Mouse (Mus musculus) neural tube, embryonic 14.5 days (tissue): Measurements from ENCODE around the gene Ptpn3. TPM values are rescaled to one million over a fixed set of nuclear protein-coding genes. Genes with fewer than 3 reads are reported as not detected.

ENCODE experiments used
- ATAC-seq: fragments of 200-750 bp; cut with Nextera tagmentation; 2 replicates; pipeline ENCODE4 v1.8.0; 2017; ENCODE audit warnings: low read depth, mild to moderate bottlenecking, moderate TSS enrichment, moderate library complexity
- H3K27ac ChIP-seq: fragments of 300-500 bp; sonication (generic); 2 replicates; pipeline ENCODE4 v1.5.1; 2014; ENCODE audit warnings: low read depth, mild to moderate bottlenecking, control low read depth, low read length, moderate library complexity, mixed read lengths
- H3K27me3 ChIP-seq: fragments of 300-500 bp; sonication (generic); 2 replicates; pipeline ENCODE4 v1.6.1; 2014; ENCODE audit warnings: low read length; ENCODE audit not compliant: control insufficient read depth, insufficient read depth
- H3K36me3 ChIP-seq: fragments of 300-500 bp; sonication (generic); 2 replicates; pipeline ENCODE4 v1.6.1; 2014; ENCODE audit warnings: low read length, mixed read lengths; ENCODE audit not compliant: control insufficient read depth, insufficient read depth
- H3K4me1 ChIP-seq: fragments of 300-500 bp; sonication (generic); 2 replicates; pipeline ENCODE4 v1.6.1; 2014; ENCODE audit warnings: low read length; ENCODE audit not compliant: control insufficient read depth, insufficient read depth
- H3K4me2 ChIP-seq: fragments of 300-500 bp; sonication (generic); 2 replicates; pipeline ENCODE4 v1.6.1; 2014; ENCODE audit warnings: mild to moderate bottlenecking, low read depth, low read length, control low read depth
- H3K4me3 ChIP-seq: fragments of 300-500 bp; sonication (generic); 2 replicates; pipeline ENCODE4 v1.5.1; 2014; ENCODE audit warnings: low read depth, low read length, control low read depth, mixed read lengths
- H3K9ac ChIP-seq: fragments of 300-500 bp; sonication (generic); replicated peaks from 2 replicates; pipeline ENCODE4 v1.6.1; 2014; ENCODE audit warnings: low read depth, mild to moderate bottlenecking, control low read depth, low read length, mixed read lengths
- H3K9me3 ChIP-seq: fragments of 300-500 bp; sonication (generic); 2 replicates; pipeline ENCODE4 v1.6.1; 2016; ENCODE audit warnings: low read length; ENCODE audit not compliant: control insufficient read depth
- WGBS: fragments of 180-500 bp; shearing (Covaris S2); extraction: QIAGEN DNeasy Blood & Tissue Kit; methylation state at CpG from one replicate; pipeline ENCODE4 v1.1.7; 2014; 5-methylcytosine and 5-hydroxymethylcytosine counted together
- polyA plus RNA-seq: library from polyadenylated mRNA; unstranded; fragments of >200 nt; fragmentation: Nextera tagmentation; extraction: Ambion mirVana; gene quantifications from 2 replicates; pipeline ENCODE4 v1.2.1, GENCODE M21; 2014

Ptpn3 gene
- polyA plus RNA-seq, 1 experiment from 2014 or later: 7.6 TPM

DNA sequence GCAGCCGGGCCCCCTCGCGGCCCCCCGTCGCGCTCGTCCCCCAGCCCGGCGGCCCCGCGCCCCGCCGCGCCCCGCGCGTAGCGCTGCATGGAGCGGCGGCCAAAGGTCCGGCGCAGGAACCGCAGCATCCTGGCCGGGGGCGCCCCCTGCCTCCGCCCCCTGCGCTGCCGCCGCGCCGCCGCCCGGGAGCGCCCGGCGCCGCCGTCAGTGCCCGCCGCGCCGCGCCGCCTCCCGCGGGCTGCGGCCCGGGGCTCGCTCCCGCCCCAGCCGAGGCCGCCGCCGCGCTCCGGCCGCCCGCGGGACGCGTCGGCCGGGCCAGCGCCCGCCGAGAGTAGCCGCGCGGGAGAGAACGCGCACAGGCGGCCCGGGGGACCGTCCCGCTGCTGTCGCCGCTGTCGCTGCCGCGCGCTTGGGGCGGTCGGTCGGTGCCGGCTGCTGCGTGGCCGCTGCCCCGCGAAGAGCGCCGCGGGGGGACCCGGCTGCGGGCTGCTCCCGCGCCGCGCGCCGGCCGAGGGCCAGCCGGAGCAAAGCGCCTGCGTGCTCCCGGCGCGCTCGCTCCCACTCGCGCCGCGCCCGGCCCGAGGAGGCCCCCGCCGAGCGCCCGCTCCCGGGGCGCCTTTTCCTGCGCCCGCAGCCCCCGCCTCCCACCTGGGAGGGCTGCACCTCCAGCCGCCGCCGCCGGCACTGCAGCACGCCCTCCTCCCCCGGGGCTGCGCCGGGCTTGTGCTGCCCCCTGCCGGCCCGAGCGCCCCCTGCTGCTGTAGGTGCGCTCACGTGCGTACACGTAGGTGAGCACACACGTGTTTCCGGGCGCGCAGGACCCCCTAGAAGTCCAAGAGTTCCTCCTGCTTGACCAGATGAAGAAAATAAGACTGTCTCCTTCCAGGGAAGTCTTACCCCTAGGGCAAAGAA is 158.4 kb downstream of the Ptpn3 start, which contains the start of gene Epb41l4b:
TSS of gene Epb41l4b (minus strand) at position 412 of the 912 bp plus-strand sequence.
- Histone ChIP-seq H3K9ac (peak within 1 kb of the TSS; percentile 78), H3K36me3 (no peaks in the 10 kb centered on the region), H3K4me3 (peak within 1 kb of the TSS; percentile 68), H3K4me2 (peak within 1 kb of the TSS; percentile 69), H3K27ac (peak within 1 kb of the TSS; percentile 60), H3K27me3 (peaks cover 6% of the 10 kb centered on the region; the same call in 1 of the 2 replicates), H3K9me3 (no peaks in the 10 kb centered on the region), H3K4me1 (peaks cover 17% of the 10 kb centered on the region; the same call in 1 of the 2 replicates)
- peak; percentile 92 for ATAC-seq
- WGBS: 2% methylated on average over 32 of the region's 142 CpGs

DNA sequence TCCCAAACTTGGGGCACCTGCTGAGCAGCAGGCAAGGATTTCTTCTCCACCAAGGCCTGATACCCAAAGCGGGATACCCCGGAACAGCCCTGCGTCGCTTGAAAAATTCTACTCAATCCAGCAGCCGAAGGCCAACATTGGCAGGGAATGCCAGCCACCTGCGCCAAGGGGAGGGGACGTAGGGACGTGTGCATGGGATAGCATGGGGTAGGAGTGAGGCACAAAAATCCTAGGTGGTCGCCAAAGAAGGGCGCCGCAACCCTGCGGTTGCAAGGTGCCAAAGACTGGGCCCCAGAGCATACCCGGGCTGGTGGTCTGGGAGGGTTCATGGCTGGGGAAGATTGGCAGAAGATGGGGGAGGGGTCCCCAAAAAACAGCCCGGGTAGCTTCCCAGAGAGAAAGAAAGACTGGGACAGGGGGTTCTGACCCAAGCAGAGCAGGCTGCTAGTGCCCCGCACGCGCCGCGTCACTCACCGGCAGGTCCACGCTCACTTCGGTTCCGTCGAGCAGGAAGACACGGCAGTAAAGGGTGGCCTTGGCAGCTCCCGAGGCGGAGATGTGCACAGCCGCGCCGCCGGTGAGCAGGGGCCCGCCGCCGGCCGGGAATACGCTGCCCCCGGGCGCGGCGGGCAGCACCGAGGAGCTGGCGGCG is 159.1 kb downstream of the Ptpn3 start:
- H3K36me3 ChIP-seq: no peaks in the 10 kb centered on the region
- H3K4me1 ChIP-seq: peaks cover 17% of the 10 kb centered on the region; the same call in 1 of the 2 replicates
- H3K9me3 ChIP-seq: no peaks in the 10 kb centered on the region
- WGBS: 1% methylated on average over 30 of the region's 43 CpGs
- H3K27me3 ChIP-seq: peaks cover 6% of the 10 kb centered on the region; the same call in 1 of the 2 replicates
- H3K4me2 ChIP-seq: peak overlapping the region; percentile 69
- no peak overlapping the region for H3K27ac ChIP-seq
- H3K9ac ChIP-seq: peak overlapping the region; percentile 78
- peak; percentile 23 for ATAC-seq
- peak overlapping the region; percentile 68 for H3K4me3 ChIP-seq

DNA sequence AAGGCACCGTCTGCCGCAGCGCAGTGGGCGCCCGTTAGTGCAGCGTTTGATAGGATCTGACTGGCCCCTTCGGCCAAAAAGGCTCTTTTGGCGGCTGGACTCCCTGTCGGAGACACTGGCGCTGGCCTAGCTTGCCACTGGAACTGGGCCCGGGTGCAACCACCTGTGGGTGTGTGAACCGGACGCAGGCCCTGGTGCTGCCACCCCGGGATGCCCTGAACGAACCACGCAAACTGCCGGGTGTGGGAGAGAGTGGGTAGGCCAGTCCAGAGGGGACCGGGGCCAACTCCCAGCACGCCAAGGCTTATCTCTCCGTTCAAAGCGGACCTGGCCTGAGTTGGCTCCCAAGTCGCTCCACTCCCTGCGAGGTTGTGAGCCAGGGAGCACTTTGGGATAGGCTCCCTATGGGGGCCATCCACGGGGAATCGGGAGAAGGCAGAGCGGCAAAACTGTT is 159.7 kb downstream of the Ptpn3 start:
- ATAC-seq: 0 out of 2 replicates have a peak, but pooled peaks have one; percentile 8
- peaks cover 17% of the 10 kb centered on the region; the same call in 1 of the 2 replicates for H3K4me1 ChIP-seq
- no peaks in the 10 kb centered on the region for H3K36me3 ChIP-seq
- H3K4me3 ChIP-seq: peak overlapping the region; percentile 68
- WGBS: 6% methylated on average over 26 of the region's 26 CpGs
- H3K27me3 ChIP-seq: peaks cover 6% of the 10 kb centered on the region; the same call in 1 of the 2 replicates
- H3K27ac ChIP-seq: no peak overlapping the region
- peak overlapping the region; percentile 69 for H3K4me2 ChIP-seq
- no peaks in the 10 kb centered on the region for H3K9me3 ChIP-seq
- peak overlapping the region; percentile 78 for H3K9ac ChIP-seq

DNA sequence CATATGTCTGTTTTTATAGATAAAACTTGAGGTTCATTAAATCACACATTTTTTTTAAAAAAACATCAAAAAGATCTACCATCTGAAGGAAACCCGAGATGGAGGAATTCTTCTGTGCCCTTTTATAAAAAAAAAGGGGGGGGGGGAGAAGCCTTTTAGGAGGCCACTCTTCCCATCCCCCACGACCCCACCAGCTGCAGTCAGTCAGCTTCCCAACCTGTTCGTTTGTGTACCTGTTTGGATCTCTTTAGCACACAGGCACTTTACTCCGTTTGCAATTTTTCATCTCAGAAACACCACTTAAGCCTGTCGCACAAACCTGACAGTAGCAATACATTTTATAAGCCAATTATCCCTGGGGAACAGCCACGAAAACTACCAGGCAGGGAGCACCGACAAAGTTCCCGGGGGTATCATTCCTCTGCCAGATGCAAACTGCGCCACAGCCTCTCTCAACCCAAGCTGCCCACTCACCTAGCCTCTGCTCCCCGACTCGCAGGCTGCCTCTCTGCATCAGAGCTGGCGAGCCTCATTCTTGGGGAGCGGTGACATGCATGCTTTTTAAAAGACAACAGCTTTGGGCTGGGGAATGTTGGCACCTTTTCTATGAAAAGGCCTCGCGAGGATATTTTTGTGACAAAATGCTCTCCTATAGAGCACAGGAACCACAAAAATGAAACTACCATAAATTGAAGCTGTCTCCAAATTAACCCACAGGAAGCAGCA is 160.5 kb downstream of the Ptpn3 start:
- H3K4me2 ChIP-seq: peak overlapping the region; percentile 69
- H3K27me3 ChIP-seq: peaks cover 6% of the 10 kb centered on the region; the same call in 1 of the 2 replicates
- H3K27ac ChIP-seq: no peak overlapping the region
- H3K4me3 ChIP-seq: peak overlapping the region; percentile 68
- ATAC-seq: no peak
- no peaks in the 10 kb centered on the region for H3K9me3 ChIP-seq
- peaks cover 17% of the 10 kb centered on the region; the same call in 1 of the 2 replicates for H3K4me1 ChIP-seq
- H3K9ac ChIP-seq: peak overlapping the region; percentile 21; the same call in 1 of the 2 replicates
- H3K36me3 ChIP-seq: no peaks in the 10 kb centered on the region
- WGBS: 17% methylated on average over 15 of the region's 15 CpGs

Other genes starting within 250 kb of the Ptpn3 start
- gene Epb41l4b, start 158.4 kb downstream of the Ptpn3 start, polyA plus RNA-seq: 4.7 and 6.5 TPM in 2 replicates
- 10.6 and 18.3 TPM in 2 replicates for gene Palm2, start 132.4 kb upstream of the Ptpn3 start, polyA plus RNA-seq